Mouse (Mus musculus): Measurements from ENCODE around the gene Trim80.
A peak's percentile ranks its signal among the peaks of the same experiment; 100 is the strongest.
"Not testable (repeated sequence)": the region's sequence is repeated elsewhere in the genome, so short reads cannot be mapped to it uniquely, and the experiment has no call there.

The Trim80 gene

DNA sequence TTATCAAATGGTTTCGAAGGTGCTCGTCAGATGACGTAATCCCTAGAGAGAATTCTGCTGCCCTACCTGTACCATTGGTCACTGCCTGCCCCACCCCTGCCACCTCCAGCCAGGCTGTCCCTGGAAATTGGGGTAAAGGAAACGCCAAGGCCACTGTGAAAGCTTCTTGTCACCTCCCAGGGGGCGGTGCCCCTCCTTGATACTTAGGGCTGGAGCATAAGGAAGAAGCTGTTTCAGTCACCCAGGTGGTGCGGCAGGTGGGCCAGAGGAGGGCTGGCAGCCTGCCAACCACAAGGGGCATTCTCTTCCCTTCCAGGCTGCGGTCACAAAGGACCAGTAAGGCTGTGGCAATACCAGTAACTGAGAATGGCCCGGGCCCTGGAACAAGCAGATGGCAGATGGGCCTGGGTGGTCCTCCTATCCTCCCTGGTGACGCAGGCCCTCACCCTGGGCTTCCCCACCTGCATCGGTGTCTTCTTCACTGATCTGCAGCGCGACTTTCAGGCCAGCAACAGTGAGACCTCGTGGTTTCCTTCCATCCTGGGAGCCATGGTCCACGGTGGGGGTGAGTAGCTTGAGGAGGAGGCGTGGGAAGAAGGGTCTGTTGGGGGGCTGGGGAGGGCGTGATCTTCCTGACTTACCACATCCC, 22.0 kb downstream of the Trim80 start, which contains the start of gene Slc16a5:
TSS of gene Slc16a5 (plus strand) at position 232 of the 649 bp plus-strand sequence.
- DNase-seq (ENCODE audit: low read depth): no peak

GRCm38 (mm10) chr11:115463397-115463796, 23.1 kb downstream of the Trim80 start:
- DNase-seq (ENCODE audit: low read depth): no peak

DNA sequence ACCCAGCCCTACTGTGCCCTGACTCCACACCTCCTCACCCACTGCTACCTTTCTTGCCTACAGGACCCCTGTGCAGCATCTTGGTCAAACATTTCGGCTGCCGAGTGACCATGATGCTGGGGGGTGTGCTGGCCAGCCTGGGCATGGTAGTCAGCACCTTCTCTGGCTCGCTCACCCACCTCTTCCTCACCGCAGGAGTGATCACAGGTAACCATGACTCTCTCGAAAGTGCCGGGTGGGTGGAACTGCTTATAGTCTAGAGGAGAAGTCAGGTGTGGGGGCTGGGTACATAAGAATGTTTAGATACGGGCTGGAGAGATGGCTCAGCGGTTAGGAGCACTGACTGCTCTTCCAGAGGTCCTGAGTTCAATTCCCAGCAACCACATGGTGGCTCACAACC, 24.5 kb downstream of the Trim80 start:
- no peak for DNase-seq (ENCODE audit: low read depth)

DNA sequence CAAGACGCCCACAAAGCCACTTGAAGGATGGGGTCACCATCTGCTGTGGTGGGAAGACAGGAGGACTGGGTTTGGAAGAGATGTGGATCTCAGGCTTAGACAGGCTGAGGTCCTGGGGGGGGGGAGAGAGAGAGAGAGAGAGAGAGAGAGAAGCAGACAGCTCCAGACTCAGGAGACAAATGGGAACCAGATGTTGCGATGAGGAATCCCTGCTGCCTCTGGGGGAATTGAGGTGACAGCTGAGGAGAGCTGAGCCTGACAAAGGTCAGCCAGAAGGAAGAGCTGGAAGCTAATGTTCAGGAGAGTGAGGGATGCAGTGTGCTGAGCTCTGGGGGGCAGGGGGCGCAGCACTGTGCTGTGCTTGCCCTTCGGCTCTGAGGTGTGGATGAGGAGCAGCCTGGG, 26.9 kb downstream of the Trim80 start:
- no peak for DNase-seq (ENCODE audit: low read depth)

GRCm38 (mm10) chr11:115472183-115472582, 31.8 kb downstream of the Trim80 start:
- DNase-seq (ENCODE audit: low read depth): no peak

GRCm38 (mm10) chr11:115473626-115474275, 33.4 kb downstream of the Trim80 start:
- peak; percentile 95 for DNase-seq (ENCODE audit: low read depth)

GRCm38 (mm10) chr11:115475025-115475757, 34.8 kb downstream of the Trim80 start, which contains the start of gene Armc7:
Armc7 (plus strand) TSS chr11:115475667.
- peak; percentile 96 for DNase-seq (ENCODE audit: low read depth)

GRCm38 (mm10) chr11:115475758-115476237, 35.5 kb downstream of the Trim80 start:
- DNase-seq (ENCODE audit: low read depth): no peak

DNA sequence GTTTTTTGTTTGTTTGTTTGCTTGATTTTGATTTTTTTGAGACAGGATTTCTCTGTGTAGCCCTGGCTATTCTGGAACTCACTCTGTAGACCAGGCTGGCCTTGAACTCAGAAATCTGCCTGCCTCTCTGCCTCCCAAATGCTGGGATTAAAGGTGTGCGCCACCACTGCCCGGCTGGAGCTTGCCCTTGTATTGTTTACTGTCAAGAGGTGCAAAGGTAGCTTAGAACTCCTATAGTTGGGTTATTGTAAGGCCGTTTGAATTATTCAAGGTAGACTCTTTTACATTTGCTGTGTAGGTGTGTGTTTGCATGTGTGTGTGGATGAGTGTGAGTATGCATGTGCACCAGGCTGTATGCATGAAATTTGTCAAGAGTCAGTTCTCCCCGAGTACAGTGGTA, 36.3 kb downstream of the Trim80 start:
- not testable (repeated sequence) for DNase-seq (ENCODE audit: low read depth)

DNA sequence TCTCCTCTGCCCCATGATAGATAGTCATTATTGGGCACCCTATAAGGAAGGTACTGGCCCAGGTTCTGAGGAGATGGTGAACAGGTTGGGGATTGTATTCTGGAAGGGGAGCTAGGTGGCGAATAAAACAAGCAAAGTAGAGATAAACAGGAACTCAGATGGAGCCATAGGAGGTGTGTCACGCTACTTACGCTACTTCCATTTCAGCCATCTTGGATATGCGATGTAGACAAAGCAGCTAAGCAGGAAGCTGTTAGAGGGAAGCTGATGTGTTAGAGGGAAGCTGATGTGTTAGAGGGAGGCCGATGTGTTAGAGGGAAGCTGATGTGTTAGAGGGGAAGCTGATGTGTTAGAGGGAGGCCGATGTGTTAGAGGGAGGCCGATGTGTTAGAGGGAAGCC, 37.0 kb downstream of the Trim80 start:
- DNase-seq (ENCODE audit: low read depth): peak; percentile 28

GRCm38 (mm10) chr11:115478296-115478938, 38.1 kb downstream of the Trim80 start:
- DNase-seq (ENCODE audit: low read depth): no peak

DNA sequence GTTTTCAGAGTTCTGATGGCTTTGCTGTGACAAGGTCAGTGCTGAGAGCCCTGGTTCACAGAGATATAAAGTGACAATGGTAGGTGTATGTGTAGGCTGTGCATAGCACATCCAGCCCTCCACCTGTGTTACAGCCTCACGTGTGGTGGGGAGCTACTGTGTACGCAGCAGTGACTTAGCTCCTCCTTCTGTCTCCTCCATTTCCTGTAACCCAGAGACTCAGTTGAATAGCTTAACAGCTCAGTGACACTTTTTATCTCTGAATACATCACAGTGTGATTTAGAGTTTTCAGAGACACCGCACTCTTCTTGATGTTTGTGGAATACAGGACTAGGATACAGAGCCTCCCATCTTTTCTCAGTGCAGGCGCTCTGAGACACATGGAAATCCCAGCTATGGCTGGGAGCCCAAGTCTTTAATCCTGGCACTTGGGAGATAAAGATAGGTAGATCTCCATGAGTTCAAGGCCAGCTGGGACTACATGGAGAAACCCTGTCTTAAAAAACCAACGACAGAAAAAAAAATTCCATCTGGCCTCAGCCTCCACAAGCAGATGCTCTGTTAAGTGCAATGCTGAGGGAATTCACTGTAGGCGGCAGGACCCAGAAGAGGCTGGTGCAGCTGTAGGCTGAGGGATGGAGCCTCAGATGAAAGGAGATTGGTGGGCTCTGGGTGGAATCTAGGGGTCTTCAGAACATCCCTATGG, 41.4 kb downstream of the Trim80 start:
- DNase-seq (ENCODE audit: low read depth): no peak

GRCm38 (mm10) chr11:115483278-115483677, 42.9 kb downstream of the Trim80 start:
- no peak for DNase-seq (ENCODE audit: low read depth)

- DNase-seq (ENCODE audit: low read depth): peak; percentile 74
Observed at GRCm38 (mm10) chr11:115483726-115484125, 43.4 kb downstream of the Trim80 start.

- DNase-seq (ENCODE audit: low read depth): no peak
Observed at GRCm38 (mm10) chr11:115485155-115485554, 44.8 kb downstream of the Trim80 start.

DNA sequence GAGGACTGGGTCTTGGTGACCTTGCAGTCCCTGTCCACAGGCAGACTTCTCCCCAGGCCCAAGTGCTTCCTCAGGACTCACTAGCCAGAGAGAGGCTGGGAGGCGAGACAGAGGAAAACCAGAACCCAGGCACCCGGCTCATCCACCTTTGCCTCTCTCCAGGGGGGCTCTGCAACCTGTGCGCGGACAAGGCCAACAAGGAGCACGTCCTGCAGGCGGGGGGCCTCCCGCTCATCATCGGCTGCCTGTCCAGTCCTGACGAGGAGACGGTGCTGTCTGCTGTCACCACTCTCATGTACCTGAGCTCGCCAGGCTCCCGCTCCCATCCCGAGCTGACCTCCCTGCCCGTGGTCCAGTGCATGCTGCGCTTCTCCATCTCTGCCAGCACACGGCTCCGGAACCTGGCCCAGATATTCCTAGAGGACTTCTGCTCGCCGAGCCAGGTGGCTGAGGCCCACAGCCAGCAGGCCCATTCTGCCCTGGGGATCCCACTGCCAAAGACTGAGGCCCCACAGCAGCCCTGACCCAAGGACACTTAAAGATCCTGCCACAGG, 48.3 kb downstream of the Trim80 start:
- DNase-seq (ENCODE audit: low read depth): no peak

DNA sequence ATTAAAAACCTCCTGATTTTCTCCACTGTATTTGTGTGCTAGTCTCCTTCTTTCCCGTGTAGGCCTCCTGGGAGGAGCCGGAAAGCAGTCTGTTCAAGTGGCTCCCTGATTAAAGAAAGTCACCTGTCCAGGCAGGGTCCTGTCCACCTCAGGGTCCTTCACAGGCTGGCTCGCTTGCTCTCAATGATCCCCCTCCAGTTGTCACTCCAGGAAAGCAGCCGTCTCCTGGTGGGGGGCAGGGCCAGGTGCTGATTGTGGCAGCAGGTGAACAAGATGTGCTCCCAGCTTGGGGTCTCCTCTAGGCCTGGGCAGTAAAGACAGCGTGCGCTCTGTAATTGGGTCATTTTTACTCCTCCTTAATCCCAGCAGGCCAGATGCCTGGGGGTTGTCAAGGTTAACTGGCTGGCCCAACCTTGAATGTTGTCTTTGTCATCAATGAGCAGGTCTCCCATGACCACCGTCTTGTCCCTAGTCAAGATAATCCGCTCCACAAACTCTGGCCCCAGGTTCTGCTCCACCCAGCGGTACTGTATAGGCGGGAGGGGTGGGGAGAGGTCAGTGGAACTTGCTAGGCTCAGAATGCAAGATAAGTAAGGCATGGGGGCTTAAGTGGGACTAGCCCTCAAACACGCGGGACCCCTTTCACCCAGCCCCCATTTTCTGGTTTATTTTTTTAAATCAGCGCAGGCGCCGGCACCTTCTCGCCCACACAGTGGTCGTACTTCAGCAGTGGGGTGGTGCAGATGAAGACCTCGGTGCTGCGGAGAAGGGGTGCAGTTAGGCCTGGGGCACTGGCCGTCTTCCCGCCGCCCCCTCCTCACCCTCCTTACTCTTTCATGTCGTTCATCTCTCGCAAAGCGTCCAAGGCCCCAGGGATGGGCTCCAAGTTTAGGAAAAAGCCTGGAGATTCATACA, 50.4 kb downstream of the Trim80 start:
- no peak for DNase-seq (ENCODE audit: low read depth)

DNA sequence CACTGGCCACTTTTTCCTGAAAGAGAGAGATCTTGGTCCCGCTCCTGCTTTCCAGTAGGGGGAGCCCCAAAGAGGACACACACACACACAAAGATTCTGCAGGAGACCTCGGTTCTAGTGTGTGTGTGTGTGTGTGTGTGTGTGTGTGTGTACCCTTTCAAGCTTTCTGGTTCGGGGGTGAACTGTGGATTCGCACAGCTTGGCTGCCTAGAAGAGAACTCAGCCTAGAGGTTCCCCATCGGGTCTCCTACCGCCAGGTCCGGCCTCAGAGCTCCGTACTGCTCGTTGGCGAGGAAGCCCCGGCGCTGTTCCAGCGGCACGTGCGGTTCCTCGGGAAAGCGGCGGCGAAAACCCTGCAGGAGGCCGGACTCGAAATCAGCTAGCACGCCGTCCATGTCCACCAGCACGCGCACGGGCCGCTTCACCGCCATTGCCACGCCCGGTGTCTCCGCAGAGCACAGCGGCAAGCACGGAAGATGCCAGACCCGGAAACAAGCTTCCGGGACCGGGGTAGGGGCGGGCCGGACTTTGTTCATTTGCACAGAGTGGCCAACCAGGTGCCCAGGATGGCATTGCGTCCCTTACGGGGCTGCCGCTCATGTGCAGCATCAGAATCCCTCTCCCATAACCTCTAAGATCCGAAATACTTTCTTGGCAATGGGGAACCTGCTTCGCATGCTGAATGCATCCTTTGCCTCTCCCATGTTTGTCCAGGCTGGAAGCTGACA, 51.2 kb downstream of the Trim80 start, which contains the start of gene Nt5c:
TSS of gene Nt5c (minus strand) at position 507 of the 728 bp plus-strand sequence.
- peak; percentile 87 for DNase-seq (ENCODE audit: low read depth)

DNA sequence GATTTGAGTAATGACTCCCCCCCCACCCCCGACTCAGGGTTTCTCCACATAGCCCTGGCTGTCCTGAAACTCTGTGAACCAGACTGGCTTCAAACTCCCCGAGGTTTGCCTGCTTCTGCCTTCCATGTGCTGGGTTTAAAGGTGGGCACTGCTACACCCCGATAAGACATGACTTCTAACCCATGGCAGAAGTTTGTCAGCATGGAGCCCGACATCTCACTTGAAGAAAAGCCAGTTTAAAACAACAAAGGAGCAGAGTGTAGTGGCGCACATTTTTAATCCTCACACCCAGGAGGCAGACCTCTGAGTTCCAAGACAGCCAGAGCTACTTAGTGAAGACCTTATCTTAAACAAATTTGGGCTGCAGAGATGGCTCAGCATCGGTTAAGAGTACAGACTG, 52.0 kb downstream of the Trim80 start:
- DNase-seq (ENCODE audit: low read depth): no peak

All from 416B (cell line).